Mouse (Mus musculus) layer of hippocampus, adult 8-10 months (tissue): ENCODE measurements around the gene Map1lc3b. TPM values are rescaled to one million over a fixed set of nuclear protein-coding genes. Genes with fewer than 3 reads are reported as not detected.

Source experiments
- DNase-seq, 2 experiments: peaks; one replicate each; pipeline ENCODE4 v3.0.0; 2022; ENCODE audit warnings: low spot score in 2 of 2
- total RNA-seq, 4 experiments: library from RNA; stranded (reverse); gene quantifications; 2 replicates each; pipeline ENCODE4 v1.2.4; 2022

Map1lc3b gene
- total RNA-seq, 4 experiments from 2014 or later, result 143 to 187 (median 172) TPM

DNA sequence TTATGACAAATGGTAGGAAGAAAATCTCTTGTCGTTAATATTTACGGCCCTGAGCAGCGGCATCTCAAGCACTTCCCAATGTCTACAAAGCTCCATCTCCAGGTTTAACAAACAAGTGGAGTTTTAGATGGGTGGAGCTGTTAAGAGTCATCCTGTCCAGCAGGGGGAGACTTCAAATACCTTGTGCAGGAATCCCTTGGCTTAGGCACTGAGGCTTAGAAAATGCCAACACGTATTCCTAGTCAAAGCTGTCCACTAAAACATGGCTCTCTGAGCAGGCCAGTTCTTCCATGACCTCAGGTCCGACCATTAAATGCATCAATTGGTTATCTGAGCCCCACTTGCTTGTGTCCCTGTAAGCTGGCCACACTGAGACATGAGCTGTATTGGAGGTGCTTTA is 17.5 kb downstream of the Map1lc3b start:
- no peak for DNase-seq

DNA sequence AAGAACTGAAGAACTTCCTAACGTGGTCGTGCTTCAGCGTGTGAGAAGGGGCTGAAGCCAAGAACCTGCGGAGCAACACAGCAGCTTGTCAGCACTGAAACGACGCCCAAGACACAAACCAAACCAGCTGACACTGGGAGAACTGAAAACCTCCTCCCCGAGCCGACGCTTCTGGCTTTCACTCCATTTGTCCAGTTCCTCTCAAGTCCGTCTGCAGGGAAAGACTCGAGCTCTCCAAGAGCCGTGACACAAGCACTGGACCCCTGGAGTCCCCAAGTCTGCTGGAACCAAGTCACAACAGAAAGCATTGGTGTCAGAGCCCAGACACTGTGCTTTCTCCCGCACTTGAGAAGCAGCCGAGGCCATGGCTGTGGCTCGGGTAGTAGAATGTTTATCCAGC is 19.1 kb downstream of the Map1lc3b start:
- no peak for DNase-seq

DNA sequence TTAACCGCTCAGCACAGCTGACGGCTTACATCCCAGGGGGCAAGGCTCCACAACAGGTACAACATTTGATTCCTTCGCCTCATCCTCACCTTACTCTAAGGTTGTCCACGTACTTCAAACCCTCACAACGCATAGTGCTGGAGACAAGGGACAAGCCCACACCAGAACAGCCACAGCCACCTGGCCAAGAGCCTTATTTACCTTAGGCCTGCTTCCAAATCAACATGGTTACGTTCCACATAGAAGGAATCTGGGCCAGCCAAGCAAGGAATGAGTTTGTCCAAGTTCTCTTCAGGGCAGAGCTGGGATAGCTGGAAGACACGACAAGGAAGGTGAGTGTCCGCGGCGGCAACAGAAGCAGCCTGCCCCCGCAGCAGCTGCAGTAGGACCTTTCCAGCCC is 19.8 kb downstream of the Map1lc3b start:
- no peak for DNase-seq

DNA sequence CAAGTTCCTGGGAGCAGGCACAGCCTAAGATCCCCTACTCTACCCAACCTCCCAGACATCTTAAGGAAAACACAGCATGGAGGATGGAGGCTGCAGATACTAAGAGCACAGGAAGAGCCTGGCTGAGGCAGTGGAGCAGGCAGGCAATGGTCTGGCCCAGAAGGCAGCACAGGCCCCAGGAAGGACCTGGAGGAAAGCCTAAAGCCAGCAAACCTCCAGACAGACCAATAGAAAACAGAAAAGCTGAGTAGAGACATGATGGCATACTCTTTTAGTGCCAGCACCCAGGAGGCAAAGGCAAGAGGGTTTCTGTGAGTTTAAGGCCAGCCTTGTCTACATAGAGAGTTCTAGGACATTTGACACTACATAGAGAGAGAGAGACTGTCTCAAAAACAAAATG is 23.3 kb downstream of the Map1lc3b start:
- no peak for DNase-seq

DNA sequence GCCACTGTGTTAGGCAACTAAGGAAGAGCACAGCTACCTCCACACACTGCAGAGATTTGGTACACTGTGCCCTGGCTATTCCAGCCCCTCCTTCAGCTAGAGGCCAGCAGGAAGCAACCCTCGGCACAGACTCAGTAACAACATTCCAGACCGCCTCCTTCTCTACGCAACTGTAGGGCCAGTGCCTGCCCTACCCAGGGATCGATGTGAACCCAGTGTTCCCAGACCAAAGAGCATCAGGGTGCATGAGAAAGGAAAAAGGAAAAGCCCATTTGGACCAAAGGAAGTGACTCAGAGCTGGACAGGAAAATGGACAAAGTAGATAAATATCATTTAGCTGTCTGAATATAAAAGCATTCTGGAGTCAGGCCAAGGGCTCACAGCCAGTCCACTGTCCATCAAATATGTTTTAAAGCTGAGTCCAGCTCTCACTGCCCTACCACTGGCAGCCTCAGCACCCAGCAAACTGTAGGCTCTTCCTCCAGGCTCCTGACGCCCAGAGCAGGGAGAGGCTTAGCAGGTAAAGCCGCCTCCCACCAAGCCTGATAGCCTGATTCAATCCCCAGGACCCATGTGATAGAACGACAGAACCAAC is 29.3 kb downstream of the Map1lc3b start:
- DNase-seq, result no peak

DNA sequence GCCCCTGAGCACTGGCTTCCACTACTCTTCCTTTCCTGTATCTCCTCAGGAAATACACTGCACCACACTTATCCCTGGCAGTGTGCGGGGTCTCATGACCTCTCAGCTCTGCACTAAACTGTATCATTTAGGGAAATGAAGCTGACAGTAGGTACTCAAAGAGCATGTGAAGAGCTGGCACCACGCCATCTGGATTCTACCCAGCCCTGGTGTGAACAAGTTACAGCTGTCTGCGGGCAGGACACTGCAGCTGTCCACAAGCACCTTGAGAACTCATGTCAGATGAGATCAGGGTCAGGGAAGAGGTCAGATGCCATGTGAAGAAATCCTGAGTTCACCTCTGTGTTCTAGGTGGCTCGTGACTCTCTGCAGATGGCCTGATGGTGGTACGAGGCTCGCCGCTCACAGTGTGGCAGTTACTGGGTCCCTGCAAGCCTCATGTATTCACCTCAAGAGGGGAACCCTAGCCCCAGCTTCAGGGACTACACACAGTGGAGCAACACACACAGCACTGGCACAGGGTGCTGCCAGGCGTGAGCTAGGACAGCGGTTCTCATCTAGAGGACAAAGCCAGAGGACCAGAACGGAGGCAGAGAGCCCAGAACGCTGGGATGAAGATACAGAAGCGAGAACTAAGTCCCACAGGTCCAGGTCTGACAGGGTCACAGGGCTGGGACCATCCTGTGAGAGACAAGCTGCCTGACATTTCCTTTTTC is 30.8 kb downstream of the Map1lc3b start:
- no peak for DNase-seq

DNA sequence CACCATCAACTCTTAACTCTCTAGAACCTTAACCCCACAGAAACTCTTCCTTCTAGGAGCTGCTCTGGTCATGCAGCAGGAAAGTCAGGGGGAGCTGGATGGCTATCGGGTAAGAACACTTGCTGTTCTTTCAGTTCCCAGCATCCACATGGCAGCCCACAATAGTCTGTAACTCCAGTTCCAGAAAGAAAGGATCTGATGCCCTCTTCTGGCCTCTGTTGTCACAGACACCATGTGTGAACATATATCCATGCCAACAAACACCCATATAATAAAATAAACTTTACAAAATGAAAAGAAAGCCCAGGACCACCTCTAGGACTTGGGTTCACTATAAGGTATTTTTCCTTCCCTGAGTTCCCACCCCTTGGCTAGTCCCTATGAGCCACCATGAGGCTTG is 31.7 kb downstream of the Map1lc3b start:
- DNase-seq, result no peak

DNA sequence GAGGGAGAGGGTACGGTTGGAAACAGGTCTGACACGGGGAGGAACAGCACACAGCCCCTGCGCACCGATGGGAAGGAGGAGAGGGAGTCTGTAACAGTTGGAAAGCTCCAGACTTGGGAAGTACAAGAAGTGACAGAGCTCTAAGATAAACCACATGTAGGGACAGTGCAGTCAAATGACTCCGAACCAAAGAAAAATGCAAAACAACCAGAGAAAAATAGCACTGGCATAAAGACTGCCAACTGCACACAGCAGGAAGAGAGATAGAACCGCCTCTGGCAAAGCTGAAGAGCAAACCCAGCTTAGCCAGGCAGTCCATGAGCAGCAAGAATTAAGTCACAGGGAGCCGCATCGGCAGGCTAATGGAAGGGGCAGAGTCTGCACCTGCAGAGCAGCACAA is 32.9 kb downstream of the Map1lc3b start:
- DNase-seq, result no peak

DNA sequence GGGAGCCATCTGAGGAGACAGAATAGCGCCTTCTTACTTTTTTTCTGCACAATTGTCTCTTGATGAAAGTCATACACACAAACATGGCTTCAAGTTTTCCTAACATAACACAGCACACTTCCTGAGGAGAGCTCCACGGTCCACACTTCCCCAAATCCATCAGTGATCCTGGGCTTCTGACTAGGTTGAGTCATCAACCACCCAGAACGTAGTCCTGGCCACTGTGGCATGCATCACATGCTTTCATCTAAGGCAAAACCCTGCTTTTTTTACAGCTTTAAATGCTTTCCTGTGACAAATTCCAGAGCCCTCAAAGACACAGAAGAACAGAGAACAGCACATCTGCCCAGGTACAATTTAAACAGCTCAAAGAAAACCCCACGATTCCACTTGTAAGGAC is 38.5 kb downstream of the Map1lc3b start:
- no peak for DNase-seq

DNA sequence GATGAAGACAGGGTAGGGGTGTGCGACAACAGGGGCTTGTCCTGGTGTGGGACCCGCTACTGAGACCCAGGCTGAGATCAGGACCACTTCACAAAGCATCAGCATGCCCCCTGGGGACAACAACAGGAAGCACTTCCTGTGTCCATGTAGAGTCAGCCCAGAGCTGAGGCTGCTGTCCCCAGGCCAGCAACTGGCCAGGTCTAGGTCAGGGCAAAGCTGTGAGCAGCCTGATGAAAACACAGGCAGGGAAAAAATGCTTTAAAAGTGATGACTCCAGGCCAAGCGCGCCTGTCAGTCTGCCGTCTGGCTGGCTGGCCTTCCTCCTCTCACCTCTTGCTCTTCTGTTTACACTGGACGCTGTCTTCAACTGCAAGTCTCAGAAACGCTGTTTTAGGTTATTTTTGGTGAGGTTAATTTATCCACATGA is 41.5 kb downstream of the Map1lc3b start:
- no peak for DNase-seq

DNA sequence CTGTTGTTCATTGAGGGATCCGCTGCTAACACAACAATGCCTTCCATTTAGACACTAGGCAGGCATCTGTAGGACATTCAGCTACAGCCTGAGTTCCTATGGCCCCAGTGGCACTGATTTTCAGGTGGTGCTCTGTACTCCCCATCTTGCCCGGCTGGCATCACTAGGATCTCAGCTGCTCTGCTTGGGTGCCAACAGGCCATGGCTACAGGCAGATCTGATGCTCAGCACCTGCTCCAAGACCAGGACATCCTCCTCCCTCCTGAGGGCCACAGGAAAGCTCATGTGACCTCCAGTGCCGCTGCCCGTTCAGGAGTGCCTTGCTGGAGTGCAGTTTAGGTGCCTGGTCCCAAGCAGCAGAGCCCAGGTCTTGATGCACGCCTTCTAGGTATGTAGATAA is 42.2 kb downstream of the Map1lc3b start:
- no peak for DNase-seq

DNA sequence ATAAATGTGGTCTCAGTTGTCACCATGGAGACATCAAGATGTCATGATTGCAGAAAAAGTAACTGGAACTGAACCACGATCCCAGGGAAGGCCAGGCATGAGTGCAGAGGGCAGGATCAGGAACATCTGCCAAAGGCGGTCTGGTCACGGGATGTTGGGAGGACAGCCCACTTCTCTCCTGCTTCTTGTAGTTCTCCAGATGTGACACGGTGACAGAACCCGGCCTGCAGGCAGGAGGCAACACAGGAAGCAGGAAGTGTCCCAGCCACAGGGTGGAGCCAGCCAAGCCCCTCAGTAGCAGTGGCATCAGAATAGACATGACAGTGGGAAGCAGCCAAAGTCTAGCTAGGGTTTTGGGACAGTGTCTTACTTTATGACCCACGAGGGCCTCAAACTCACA is 45.4 kb downstream of the Map1lc3b start:
- DNase-seq, result no peak

DNA sequence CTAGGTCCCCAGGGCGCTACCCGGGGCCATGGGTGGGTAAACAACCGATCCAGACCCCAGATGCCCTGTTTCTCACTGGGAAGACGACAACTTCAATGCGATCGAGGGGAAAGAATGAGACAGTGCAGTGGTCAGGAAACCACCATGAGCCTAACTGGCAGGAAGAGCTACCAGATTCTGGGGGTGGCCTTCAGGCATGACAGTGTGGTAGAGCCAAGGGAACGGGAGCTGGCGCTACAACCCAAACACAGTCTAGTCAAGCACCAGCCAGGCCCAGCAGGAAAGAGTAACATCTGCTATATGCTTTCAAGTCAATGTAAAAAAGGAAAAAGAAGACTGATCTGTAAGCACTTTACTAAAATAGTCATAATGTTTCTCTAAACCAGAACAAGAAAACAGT is 46.0 kb downstream of the Map1lc3b start:
- no peak for DNase-seq

DNA sequence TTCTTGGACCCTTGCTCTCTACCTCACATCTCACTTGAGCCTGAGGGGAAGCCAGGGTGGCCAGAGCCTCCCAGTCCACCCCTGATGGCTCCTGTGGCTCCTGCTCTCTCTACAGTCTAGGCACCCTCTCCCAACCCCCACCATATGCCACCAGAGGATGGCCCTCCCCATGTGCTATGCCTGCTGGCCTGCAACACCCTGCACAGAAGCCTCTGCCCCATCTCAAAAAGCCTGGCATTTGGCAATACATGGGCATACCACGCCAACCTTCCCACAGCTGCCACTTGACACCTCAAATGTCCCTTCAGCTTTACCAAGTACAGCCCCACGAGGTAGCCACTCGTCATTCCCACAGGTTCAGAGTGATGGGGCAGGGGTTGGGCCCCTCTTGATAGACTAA is 52.6 kb downstream of the Map1lc3b start:
- no peak for DNase-seq

DNA sequence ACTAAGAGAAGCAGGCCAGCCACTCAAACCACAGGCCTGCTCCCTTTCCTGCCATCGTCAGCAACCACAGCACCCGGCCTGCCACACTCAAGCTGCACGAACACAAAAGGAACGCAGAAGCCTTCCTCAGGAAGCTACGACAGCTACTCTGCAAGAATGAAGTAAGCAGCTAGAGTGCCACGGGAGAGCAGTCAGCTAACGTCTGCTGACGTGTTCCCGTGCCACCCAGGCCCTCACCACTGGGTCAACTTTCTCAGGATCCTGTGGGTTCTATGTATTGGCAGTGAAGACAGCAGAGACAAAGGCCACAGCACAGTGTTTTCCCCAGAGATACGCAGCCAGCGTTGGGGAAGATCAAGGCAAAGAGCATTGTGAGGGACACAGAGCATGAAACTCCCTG is 53.2 kb downstream of the Map1lc3b start:
- no peak for DNase-seq

DNA sequence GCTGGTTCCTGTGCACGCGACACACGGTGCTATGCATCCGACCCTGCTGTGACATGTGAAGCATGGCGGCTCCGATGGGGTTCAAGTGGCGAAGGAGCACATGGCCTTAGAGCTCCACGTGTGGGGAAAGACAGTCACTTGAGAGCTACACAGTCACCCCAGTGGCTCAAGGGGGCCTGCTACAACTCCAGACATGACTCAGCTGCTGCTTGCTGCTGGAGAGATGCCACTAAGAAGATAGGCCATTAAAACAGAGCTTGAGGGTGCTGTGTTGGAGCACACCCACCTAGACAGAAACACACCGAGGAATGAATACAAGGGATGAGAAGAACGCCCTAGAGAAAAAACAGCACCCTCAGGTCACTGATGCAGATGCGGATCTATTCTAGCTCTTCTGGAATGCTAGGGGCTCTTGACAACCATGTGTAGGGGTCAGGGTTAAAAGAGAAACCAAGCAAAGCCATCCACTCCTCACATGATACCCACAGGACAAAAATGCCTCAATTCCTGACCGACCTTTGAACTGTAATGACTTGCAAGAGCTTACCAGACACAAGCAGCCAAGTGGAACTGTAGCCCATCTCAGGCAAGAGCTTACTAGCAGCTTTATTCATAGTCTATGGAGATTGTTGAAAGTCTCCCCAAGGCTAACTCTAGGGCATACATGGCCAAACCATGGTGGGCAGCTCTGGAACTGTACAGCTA is 57.5 kb downstream of the Map1lc3b start:
- no peak for DNase-seq

Other genes with a start within 250 kb of the Map1lc3b start
- gene 1700018B08Rik, start 46.0 kb upstream of the Map1lc3b start, total RNA-seq, result not detected
- gene Fbxo31, start 11.6 kb upstream of the Map1lc3b start, total RNA-seq, result 100 to 1,000 TPM in 3 of 4 experiments, 10 to 100 TPM in 1; 96.9 to 103 (median 102) TPM
- 10 to 100 TPM; 77.4 to 92.9 (median 84.7) TPM for gene Zcchc14, start 62.5 kb downstream of the Map1lc3b start, total RNA-seq
- gene Jph3, start 139.3 kb downstream of the Map1lc3b start, total RNA-seq, result 100 to 1,000 TPM; 260 to 313 (median 283) TPM
- gene Klhdc4, start 239.2 kb downstream of the Map1lc3b start, total RNA-seq, result 10 to 100 TPM; 27.5 to 34.5 (median 32.9) TPM